Mouse (Mus musculus): Measurements from ENCODE around the gene Hccs. TPM values are rescaled to one million over a fixed set of nuclear protein-coding genes. Genes with fewer than 3 reads are reported as not detected.
"Not testable (repeated sequence)": the region's sequence is repeated elsewhere in the genome, so short reads cannot be mapped to it uniquely, and the experiment has no call there.

Hccs gene
- 10 to 100 TPM; 21.3 to 30.3 (median 26.8) TPM for total RNA-seq (2022)

GRCm38 (mm10) chrX:169319945-169320667 lies at the start of gene Hccs:
Gene Hccs (minus strand): TSS chrX:169320372.
- DNase-seq (ENCODE audit: low spot score in 2 of 2), result peak; percentile 77 to 85

- no peak for DNase-seq (ENCODE audit: low spot score in 2 of 2)
Observed at GRCm38 (mm10) chrX:169357146-169357772, 37.1 kb upstream of the Hccs start.

- no peak for DNase-seq (ENCODE audit: low spot score in 2 of 2)
Observed at GRCm38 (mm10) chrX:169338213-169338612, 18.0 kb upstream of the Hccs start.

GRCm38 (mm10) chrX:169337559-169337958 lies 17.4 kb upstream of the Hccs start:
- DNase-seq (ENCODE audit: low spot score in 2 of 2), result no peak

GRCm38 (mm10) chrX:169332264-169332663 lies 12.1 kb upstream of the Hccs start:
- DNase-seq (ENCODE audit: low spot score in 2 of 2), result no peak

GRCm38 (mm10) chrX:169325929-169326595 lies 5.9 kb upstream of the Hccs start:
- DNase-seq (ENCODE audit: low spot score in 2 of 2), result no peak

- DNase-seq (ENCODE audit: low spot score in 2 of 2), result not testable (repeated sequence)
Observed at GRCm38 (mm10) chrX:169320668-169321005, 465 bp upstream of the Hccs start.

GRCm38 (mm10) chrX:169319066-169319760 lies 959 bp downstream of the Hccs start:
- DNase-seq (ENCODE audit: low spot score in 2 of 2), result no peak

- no peak for DNase-seq (ENCODE audit: low spot score in 2 of 2)
Observed at GRCm38 (mm10) chrX:169308559-169308958, 11.6 kb downstream of the Hccs start.

- DNase-seq (ENCODE audit: low spot score in 2 of 2), result peak in 1 of 2 experiments; percentile 5
Observed at GRCm38 (mm10) chrX:169303945-169304344, 16.2 kb downstream of the Hccs start.

- peak; percentile 18 to 50 for DNase-seq (ENCODE audit: low spot score in 2 of 2)
Observed at GRCm38 (mm10) chrX:169302271-169303045, 17.7 kb downstream of the Hccs start.

GRCm38 (mm10) chrX:169299579-169299978 lies 20.6 kb downstream of the Hccs start:
- DNase-seq (ENCODE audit: low spot score in 2 of 2), result no peak

- DNase-seq (ENCODE audit: low spot score in 2 of 2), result no peak
Observed at GRCm38 (mm10) chrX:169263433-169264172, 56.6 kb downstream of the Hccs start.

GRCm38 (mm10) chrX:169262212-169262611 lies 58.0 kb downstream of the Hccs start:
- no peak for DNase-seq (ENCODE audit: low spot score in 2 of 2)

GRCm38 (mm10) chrX:169261034-169261433 lies 59.1 kb downstream of the Hccs start:
- DNase-seq (ENCODE audit: low spot score in 2 of 2), result no peak

GRCm38 (mm10) chrX:169256741-169257140 lies 63.4 kb downstream of the Hccs start:
- DNase-seq (ENCODE audit: low spot score in 2 of 2), result no peak

GRCm38 (mm10) chrX:169255915-169256314 lies 64.3 kb downstream of the Hccs start:
- no peak for DNase-seq (ENCODE audit: low spot score in 2 of 2)

- DNase-seq (ENCODE audit: low spot score in 2 of 2), result no peak
Observed at GRCm38 (mm10) chrX:169222357-169223062, 97.7 kb downstream of the Hccs start.

- no peak for DNase-seq (ENCODE audit: low spot score in 2 of 2)
Observed at GRCm38 (mm10) chrX:169220064-169220463, 100.1 kb downstream of the Hccs start.

GRCm38 (mm10) chrX:169210019-169210418 lies 110.2 kb downstream of the Hccs start:
- DNase-seq (ENCODE audit: low spot score in 2 of 2), result no peak

All from gastrocnemius, adult 8-10 months (tissue).